Mouse (Mus musculus) heart, postnatal 0 days (tissue): ENCODE data around the gene Mettl14.

ENCODE experiments used
- CTCF ChIP-seq: IDR thresholded peaks from 2 replicates; pipeline ENCODE4 v1.5.1; 2016; ENCODE audit warnings: antibody characterized with exemption, control low read depth, low read depth
- EP300 ChIP-seq: IDR thresholded peaks from 2 replicates; pipeline ENCODE4 v1.6.1; 2016; ENCODE audit warnings: antibody characterized with exemption, low read depth

DNA sequence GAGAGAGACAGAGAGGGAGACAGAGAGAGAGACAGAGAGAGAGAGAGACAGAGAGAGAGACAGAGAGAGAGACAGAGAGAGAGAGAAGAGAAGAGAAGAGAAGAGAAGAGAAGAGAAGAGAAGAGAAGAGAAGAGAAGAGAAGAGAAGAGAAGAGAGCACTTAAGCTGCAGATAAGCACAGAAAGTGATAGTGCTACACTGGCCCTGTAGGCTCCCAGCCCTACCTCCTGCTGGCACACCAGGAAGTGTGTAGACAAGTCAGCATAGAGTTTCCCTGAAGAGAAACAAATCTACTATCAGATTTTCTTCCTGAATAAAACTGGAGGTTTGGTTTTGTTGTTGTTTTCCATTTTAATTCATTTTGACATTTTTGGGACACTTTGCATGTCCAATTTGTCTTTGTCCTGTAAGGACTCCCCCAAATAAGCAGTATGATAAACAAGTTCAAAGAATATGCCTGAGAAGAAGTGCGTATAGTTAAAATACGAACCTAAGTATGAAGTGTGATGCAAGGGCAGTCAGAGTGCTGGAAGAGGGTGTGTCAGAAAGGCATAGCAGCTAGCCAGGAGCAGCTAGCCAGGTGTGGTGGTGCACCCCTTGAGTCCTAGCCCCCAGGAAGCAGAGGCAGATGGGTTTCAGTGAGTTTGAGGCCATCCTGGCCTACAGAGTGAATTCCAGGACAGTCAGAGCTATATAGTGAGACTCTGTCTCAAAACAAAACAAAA, 53.4 kb downstream of the Mettl14 start:
- TF ChIP-seq CTCF, result no peak
- no peak for TF ChIP-seq EP300
